Mouse (Mus musculus) embryo, embryonic 10 days (tissue): ENCODE data around the gene Tcte2.
A peak's percentile ranks its signal among the peaks of the same experiment; 100 is the strongest.
"Not testable (repeated sequence)": the region's sequence is repeated elsewhere in the genome, so short reads cannot be mapped to it uniquely, and the experiment has no call there.

Experiments used
- DNase-seq: peaks from one replicate; pipeline ENCODE4 v3.0.0-alpha.2; 2015; ENCODE audit warnings: low spot score

Tcte2 gene

DNA sequence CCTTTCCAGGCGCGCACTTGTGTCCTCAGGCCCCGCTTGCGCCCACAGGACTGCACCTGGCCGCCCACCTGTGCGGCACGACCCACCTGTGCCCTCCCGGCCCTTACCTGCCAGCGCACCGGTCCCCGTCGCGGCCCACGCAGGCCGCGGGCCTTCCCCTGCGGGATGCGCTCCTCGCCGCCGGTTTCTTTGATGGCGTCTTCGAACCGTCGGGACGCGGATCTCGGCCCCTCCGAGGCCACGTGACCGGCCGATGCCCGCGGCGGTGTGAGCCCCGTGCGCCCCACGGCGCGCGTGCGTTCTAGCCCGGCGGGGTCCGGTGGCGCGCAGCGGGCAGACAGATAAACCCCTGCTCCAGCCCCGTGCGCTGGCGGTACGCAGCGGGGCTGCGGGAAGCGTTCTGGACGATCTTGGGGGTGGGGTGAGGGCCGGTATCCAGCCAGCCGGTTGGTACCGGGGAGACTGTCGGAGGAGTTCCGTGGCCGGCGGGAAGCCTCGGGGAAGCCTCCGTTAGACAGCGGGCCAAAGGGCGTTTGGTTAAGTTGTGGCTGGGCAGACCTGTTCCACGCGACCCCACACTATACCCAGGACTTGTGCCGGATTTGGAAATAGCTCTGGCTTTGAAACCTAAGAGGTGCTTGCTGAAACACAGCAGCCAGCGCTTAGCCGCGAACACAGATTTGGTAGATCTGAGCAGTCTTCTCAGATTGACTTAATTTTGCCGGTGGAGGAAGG, at the start of gene Tcte2:
Gene Tcte2 (minus strand): TSS at position 647 of the 735 bp plus-strand sequence.
- peak; percentile 56 for DNase-seq

DNA sequence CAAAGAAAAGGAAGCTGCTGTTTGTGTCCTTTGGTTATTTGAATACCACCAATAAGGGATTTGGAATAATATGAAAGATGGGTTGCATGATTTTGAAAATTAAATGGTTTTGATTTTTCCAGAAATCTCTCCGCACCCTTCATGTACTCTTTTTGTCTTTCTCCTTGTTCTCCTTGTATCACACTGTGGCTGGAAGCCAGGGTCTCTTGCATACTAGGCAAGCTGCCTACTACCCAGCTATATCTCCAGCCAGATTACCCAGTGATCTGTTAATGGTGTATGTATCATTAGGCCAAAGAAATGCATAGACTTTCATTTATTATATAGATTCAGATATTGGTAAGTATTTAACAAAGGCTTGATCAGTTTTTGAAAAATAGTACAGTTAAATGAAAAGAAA, 44.4 kb upstream of the Tcte2 start:
- no peak for DNase-seq

- DNase-seq, result no peak
Measured at GRCm38 (mm10) chr17:13802836-13803408, 41.3 kb upstream of the Tcte2 start.

DNA sequence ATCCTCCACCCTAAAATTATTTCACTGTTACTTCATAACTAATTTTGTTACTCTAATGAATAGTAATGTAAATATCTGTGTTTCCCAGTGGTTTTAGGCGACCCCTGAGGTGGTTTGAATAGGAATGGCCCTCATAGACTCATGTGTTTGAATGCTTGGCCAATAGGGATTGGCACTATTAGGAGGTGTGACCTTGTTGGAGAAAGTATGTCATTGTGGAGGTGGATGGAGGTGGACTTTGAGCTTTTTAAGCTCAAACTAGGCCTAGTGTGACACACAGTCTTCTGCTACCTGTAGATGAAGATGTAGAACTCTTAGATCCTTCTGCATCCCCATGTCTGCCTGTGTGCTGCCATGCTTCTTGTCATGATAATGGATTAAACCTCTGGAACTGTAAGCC, 36.1 kb upstream of the Tcte2 start:
- no peak for DNase-seq

GRCm38 (mm10) chr17:13790033-13790432, 28.4 kb upstream of the Tcte2 start:
- DNase-seq, result not testable (repeated sequence)

DNA sequence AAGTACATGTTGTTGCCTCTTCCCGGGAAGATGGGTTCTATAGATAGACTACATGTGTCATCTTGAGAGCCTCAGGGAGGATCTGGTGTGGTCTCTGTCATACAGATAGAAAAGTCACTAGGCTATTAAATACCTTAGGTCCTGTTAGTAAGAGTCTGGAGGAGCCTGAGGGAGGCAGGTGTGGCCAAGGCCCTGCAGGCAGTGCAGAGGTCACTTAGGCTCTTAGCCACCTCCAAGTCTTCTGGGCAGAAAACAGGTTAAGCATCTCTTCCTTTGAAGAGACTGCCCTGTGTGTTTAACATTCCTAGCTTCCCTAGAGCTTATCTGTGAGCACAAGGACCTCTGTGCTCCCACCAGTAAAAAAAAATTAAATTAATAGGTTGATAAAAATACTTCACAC, 21.8 kb upstream of the Tcte2 start:
- no peak for DNase-seq

GRCm38 (mm10) chr17:13781948-13782347, 20.3 kb upstream of the Tcte2 start:
- DNase-seq, result no peak

DNA sequence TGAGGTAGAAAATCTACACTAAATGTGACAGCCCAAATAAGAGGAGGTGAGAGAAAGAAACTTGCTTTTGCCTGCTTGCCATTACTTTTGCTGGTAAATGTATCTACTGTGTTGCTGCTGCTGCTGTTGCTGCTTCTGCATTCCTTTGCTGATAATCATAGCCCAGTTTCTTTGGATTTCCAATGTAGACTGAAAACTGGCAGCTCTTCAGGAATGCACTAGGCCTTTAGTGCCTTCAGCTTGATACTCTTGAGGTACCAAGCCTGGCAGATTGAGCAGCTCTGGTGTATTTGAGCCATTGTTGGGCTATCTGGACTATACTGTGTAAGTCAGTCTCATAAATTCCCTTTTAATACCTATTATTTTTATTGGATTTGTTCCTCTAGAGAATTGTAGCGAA, 17.2 kb upstream of the Tcte2 start:
- no peak for DNase-seq

DNA sequence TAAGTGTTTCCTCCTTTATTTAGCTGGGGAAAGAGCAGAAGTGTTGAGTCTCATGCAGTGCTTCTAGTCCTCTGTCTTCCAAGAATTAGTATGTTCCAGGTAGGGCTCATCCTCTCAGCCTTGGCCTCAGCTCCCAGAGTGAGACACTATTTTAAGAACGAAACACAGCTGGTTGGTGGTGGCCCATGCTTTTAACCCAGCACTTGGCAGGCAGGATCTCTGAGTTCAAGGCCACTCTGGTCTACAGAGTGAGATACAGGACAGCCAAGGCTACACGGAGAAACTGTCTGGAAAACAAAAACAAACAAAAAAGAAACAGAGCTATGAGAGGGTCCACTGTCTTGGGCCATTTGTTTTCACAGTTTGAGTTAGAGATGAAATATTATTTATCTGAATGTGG, 16.1 kb upstream of the Tcte2 start:
- no peak for DNase-seq

DNA sequence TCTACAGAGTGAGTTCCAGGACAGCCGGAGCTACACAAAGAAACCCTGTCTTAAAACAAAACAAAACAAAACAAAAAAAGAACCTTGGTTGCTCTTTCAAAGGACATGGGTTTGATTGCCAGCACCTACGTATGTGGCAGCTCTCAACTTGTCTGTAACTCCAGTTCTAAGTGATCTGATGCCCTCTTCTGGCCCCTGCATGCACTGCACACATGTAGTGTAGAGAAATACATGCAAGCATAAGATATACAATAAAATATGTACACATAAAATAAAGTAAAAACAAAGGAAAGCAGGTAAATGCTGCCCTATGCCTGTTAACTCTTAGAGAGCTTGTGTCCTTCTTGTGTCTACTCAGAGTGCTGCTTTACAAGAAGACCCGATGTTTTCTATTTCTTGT, 7.6 kb upstream of the Tcte2 start:
- no peak for DNase-seq

GRCm38 (mm10) chr17:13768531-13768930, 6.9 kb upstream of the Tcte2 start:
- no peak for DNase-seq

- not testable (repeated sequence) for DNase-seq
Measured at GRCm38 (mm10) chr17:13764911-13765310, 3.3 kb upstream of the Tcte2 start.

GRCm38 (mm10) chr17:13763819-13764218, 2.2 kb upstream of the Tcte2 start:
- DNase-seq, result no peak

DNA sequence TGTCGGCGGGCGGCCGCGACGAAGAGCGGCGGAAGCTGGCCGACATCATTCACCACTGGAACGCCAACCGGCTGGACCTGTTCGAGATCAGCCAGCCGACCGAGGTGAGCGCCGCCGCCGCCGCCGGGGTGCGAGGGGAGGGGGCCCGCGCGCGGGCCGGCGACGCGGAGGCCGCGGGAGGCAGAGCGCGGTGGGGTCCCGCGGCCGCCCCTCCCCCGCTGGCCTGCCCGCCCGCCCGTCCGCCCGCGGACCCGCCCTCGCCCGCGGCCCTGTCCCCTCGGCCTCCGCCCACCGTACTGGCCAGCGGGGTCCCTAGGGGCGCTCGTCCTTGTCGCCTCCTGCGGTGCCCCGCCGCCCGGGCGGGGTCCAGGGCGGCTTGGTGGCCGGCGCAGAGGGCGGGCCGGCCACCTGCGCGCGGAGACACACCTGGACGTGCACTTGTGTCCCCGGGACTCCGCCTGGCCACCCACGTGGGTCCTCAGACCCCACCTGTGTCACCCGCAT, 898 bp downstream of the Tcte2 start:
- no peak for DNase-seq

GRCm38 (mm10) chr17:13759853-13760627, 1.6 kb downstream of the Tcte2 start, which contains the start of gene Afdn:
Gene Afdn (plus strand): TSS chr17:13760539.
- DNase-seq, result peak; percentile 92

DNA sequence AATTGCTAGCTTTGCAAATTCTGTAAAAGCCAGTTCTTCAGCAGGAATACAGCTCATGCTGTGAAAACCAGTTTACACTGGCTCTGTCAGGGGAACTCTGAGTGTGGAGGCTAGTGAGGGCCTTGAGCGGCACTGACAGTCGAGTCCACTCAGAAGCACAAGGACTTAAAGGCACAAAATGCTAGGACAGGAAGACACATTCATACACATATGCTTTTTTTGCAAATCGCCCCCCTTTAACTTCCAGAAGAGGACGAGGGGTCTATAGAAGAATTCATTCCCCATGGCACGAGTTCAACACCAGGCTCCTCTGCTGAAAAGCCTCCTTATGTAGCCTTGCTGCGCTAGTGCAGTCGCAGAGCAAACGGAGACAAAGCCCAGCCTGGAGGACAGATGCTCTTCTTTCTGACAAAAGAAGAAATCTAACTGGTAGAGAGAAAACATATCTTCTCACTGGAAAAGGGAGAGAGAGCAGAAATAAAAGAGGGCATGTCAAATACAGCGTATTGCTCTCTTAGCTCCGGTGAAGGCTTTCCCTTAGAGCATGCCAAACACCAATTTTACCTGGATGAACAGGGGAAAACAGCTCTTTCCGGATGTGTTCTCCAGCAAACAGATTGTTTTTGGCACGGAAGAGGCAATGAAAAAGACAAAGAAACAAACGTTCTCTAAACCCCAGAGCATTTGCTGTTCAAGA, 2.3 kb downstream of the Tcte2 start:
- peak; percentile 27 for DNase-seq

DNA sequence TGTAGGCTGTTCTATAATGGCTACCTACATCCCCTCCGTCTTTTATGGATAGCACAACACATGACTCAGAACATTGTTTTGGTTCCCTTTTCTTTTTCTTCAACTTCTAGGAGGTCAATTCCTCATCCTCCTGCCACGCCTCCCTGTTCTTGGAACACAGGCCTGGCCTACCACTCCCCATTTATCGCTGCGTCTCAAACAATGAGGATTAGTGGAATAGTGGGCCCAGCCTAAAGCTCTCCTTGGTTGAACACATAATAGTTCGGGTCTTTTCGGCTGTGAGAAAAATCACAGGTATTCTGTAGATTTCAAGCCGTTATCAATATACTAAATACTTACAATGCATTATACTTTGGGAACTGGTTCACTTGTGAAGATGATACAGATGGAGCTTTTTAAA, 3.0 kb downstream of the Tcte2 start:
- DNase-seq, result no peak

DNA sequence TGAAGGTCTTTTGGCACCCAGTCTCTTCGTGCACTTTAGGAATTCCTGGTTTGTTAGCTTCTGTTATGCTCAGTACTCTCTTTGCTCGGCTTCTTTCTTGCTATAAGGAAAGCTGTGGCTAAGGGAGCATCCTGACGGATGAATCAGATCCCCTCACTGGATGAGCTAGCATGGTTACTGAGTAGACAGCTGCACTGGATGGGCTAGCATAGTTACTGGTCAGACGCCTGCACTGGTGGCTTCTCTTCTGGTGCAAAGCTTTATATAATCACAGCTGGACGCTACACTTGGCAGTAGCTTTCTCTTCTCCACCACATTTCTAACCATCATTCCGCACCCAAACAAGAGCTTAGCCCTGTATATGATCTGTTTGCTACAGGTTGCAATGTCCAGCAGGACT, 6.7 kb downstream of the Tcte2 start:
- DNase-seq, result no peak

DNA sequence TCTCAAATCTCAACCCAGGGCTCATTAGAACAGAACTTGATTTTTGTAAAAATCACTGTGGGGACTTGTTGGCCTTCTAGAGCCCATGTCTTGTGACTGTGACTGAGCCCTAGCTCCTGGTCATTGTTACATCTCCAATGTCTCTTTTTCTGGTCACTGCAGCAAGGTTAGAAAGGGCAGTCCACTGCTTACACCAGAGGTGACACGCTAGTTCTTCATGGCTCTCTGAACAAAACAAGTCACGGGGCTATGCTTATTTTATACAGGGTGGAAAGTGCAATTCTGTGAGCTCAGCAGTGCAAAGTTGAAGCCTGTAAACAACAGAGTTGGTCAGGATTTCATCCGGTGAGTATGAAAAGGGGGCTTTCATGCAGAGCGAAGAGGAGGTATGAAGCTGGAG, 7.7 kb downstream of the Tcte2 start:
- DNase-seq, result no peak

DNA sequence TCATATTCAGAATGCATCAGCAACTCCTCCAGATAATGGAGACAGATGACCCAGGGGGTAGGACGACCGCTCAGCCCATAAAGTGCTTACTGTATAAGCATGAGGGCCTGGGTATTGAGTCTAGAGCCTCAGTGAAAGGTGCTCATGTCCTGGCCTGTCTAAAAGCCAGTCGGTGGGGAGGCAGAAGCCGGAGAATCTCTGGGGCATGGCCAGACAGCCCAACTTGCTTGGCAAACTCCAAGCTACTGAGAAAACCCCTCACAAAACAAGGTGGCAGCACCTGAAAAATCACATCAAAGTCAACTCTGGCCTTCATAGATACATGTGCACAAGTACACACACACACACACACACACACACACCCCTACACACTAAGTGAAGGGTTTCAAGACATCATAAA, 12.6 kb downstream of the Tcte2 start:
- no peak for DNase-seq

DNA sequence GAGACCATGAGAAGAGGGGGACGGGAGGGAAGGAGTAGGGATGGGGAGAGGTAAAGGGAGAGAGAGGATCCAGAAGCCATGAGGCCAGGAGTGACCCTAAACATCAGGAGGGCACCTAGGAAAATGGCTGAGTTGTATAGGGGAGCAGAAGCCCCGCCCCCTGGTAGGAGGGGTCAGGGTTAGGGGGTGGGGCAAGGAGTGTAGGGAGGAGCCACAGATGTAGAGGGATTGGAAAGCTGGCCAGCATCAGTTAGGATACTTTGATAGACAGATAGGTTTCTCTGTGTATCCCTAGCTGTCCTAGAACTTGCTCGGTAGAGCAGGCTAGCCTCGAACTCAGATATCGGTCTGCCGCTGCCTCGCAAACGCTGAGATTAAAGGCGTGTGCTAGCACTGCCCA, 13.9 kb downstream of the Tcte2 start:
- DNase-seq, result no peak

- DNase-seq, result no peak
Measured at GRCm38 (mm10) chr17:13746330-13746729, 15.3 kb downstream of the Tcte2 start.
